Mouse (Mus musculus) MEL (cell line): ENCODE data around the gene Clca3a1. TPM values are rescaled to one million over a fixed set of nuclear protein-coding genes. Genes with fewer than 3 reads are reported as not detected.

Experiments
- DNase-seq: peaks from one replicate; pipeline ENCODE4 v3.0.0; 2011; ENCODE audit warnings: low read depth, low spot score
- H3K27ac ChIP-seq: 2 replicates; pipeline ENCODE4 v1.5.1; 2012; ENCODE audit warnings: low read depth, mild to moderate bottlenecking, control low read depth, low read length, moderate library complexity; ENCODE audit not compliant: control insufficient read depth
- H3K27me3 ChIP-seq, 2 experiments: fragments of 150-350 bp in 1 of 2; sonication (generic) in 1 of 2; 2 replicates each; pipeline ENCODE4 v1.6.1; 2012; ENCODE audit warnings: low read length in 2 of 2, mild to moderate bottlenecking in 2 of 2, improper control_type of control experiment in 1 of 2, moderate library complexity in 1 of 2; ENCODE audit not compliant: insufficient read depth in 2 of 2, control insufficient read depth in 1 of 2
- H3K36me3 ChIP-seq, 2 experiments: 2 replicates each; pipeline ENCODE4 v1.6.1; 2012 to 2014; ENCODE audit warnings: low read length in 2 of 2, improper control_type of control experiment in 1 of 2, inconsistent platforms in 1 of 2, mild to moderate bottlenecking in 1 of 2; ENCODE audit not compliant: insufficient read depth in 2 of 2, control insufficient read depth in 1 of 2
- H3K4me1 ChIP-seq, 2 experiments: fragments of 150-350 bp in 1 of 2; sonication (generic) in 1 of 2; 2 replicates each; pipeline ENCODE4 v1.6.1; 2012; ENCODE audit warnings: low read length in 2 of 2, improper control_type of control experiment in 1 of 2, mild to moderate bottlenecking in 1 of 2; ENCODE audit not compliant: insufficient read depth in 2 of 2, control insufficient read depth in 1 of 2
- H3K4me3 ChIP-seq, 2 experiments: fragments of 150-350 bp in 1 of 2; sonication (generic) in 1 of 2; 2 replicates each; pipeline ENCODE4 v1.5.1; 2012; ENCODE audit warnings: low read depth in 2 of 2, low read length in 2 of 2, mild to moderate bottlenecking in 2 of 2, moderate library complexity in 2 of 2, control low read depth in 1 of 2, improper control_type of control experiment in 1 of 2; ENCODE audit not compliant: control insufficient read depth in 1 of 2, insufficient read depth in 1 of 2
- H3K79me2 ChIP-seq: 2 replicates; pipeline ENCODE4 v1.6.1; 2012; ENCODE audit warnings: mild to moderate bottlenecking, low read length, moderate library complexity; ENCODE audit not compliant: control insufficient read depth, poor library complexity, insufficient read depth
- H3K9ac ChIP-seq: 2 replicates; pipeline ENCODE4 v1.6.1; 2012; ENCODE audit warnings: low read depth, mild to moderate bottlenecking, control low read depth, low read length, moderate library complexity; ENCODE audit not compliant: control insufficient read depth, poor library complexity, severe bottlenecking
- H3K9me3 ChIP-seq: fragments of 150-350 bp; sonication (generic); replicated peaks from 2 replicates; pipeline ENCODE4 v1.6.1; 2012; ENCODE audit warnings: mild to moderate bottlenecking, low read length, improper control_type of control experiment, moderate library complexity; ENCODE audit not compliant: insufficient read depth
- E2F4 ChIP-seq: IDR thresholded peaks from 2 replicates; pipeline ENCODE4 v1.6.1; 2011; ENCODE audit warnings: low read depth, low read length, improper control_type of control experiment, borderline replicate concordance
- EP300 ChIP-seq, 2 experiments: IDR thresholded peaks; 2 replicates each; pipeline ENCODE4 v1.6.1; 2011; ENCODE audit warnings: improper control_type of control experiment in 2 of 2, low read length in 2 of 2, low read depth in 1 of 2, mild to moderate bottlenecking in 1 of 2
- HCFC1 ChIP-seq: IDR thresholded peaks from 2 replicates; pipeline ENCODE4 v1.6.1; 2012; ENCODE audit warnings: low read depth, mild to moderate bottlenecking, inconsistent platforms, low read length, improper control_type of control experiment, moderate library complexity
- KAT2A ChIP-seq: conservative IDR thresholded peaks from 2 replicates; pipeline ENCODE4 v1.6.1; 2012; ENCODE audit warnings: low read depth, low read length, improper control_type of control experiment, inconsistent platforms
- MAZ ChIP-seq: IDR thresholded peaks from 2 replicates; pipeline ENCODE4 v1.6.1; 2012; ENCODE audit warnings: low read depth, mild to moderate bottlenecking, inconsistent platforms, low read length, improper control_type of control experiment
- MEF2A ChIP-seq: IDR thresholded peaks from 2 replicates; pipeline ENCODE4 v1.6.1; 2014; ENCODE audit warnings: low read depth, mild to moderate bottlenecking, inconsistent platforms, low read length, improper control_type of control experiment; ENCODE audit not compliant: poor library complexity, insufficient replicate concordance, severe bottlenecking; ENCODE audit errors: extremely low read depth
- MYB ChIP-seq: IDR thresholded peaks from 2 replicates; pipeline ENCODE4 v1.6.1; 2011; ENCODE audit warnings: mild to moderate bottlenecking, low read depth, low read length, improper control_type of control experiment
- MYC ChIP-seq: IDR thresholded peaks from 2 replicates; pipeline ENCODE4 v1.6.1; 2011; ENCODE audit warnings: low read depth, mild to moderate bottlenecking, low read length, improper control_type of control experiment, moderate library complexity
- NRF1 ChIP-seq: IDR thresholded peaks from 2 replicates; pipeline ENCODE4 v1.6.1; 2014; ENCODE audit warnings: low read depth, mild to moderate bottlenecking, inconsistent platforms, low read length, improper control_type of control experiment, moderate library complexity; ENCODE audit not compliant: poor library complexity, insufficient read depth, severe bottlenecking
- POLR2A ChIP-seq, 2 experiments: IDR thresholded peaks; 2 replicates each; pipeline ENCODE4 v1.6.1; 2011 to 2012; ENCODE audit warnings: low read length in 2 of 2, mild to moderate bottlenecking in 2 of 2, control low read depth in 1 of 2, improper control_type of control experiment in 1 of 2, low read depth in 1 of 2, moderate library complexity in 1 of 2; ENCODE audit not compliant: control insufficient read depth in 1 of 2, insufficient read depth in 1 of 2, poor library complexity in 1 of 2
- POLR2AphosphoS2 ChIP-seq: IDR thresholded peaks from 2 replicates; pipeline ENCODE4 v1.6.1; 2011; ENCODE audit warnings: low read length, improper control_type of control experiment
- POLR2AphosphoS5 ChIP-seq: IDR thresholded peaks from 2 replicates; pipeline ENCODE4 v1.6.1; 2012; ENCODE audit warnings: low read depth, borderline replicate concordance, mild to moderate bottlenecking, inconsistent platforms, low read length, moderate library complexity, mixed read lengths
- SIN3A ChIP-seq: IDR thresholded peaks from 2 replicates; pipeline ENCODE4 v1.6.1; 2012; ENCODE audit warnings: low read length, improper control_type of control experiment, inconsistent platforms
- SMC3 ChIP-seq: IDR thresholded peaks from 2 replicates; pipeline ENCODE4 v1.6.1; 2011; ENCODE audit warnings: low read depth, low read length, improper control_type of control experiment
- TAL1 ChIP-seq: IDR thresholded peaks from 2 replicates; pipeline ENCODE4 v1.6.1; 2012; ENCODE audit warnings: mild to moderate bottlenecking, inconsistent platforms, low read length, moderate library complexity, mixed read lengths
- TBP ChIP-seq: IDR thresholded peaks from 2 replicates; pipeline ENCODE4 v1.8.0; 2011; ENCODE audit warnings: low read depth, low read length, improper control_type of control experiment
- TCF12 ChIP-seq: IDR thresholded peaks from 2 replicates; pipeline ENCODE4 v1.6.1; 2014; ENCODE audit warnings: low read depth, mild to moderate bottlenecking, inconsistent platforms, low read length, improper control_type of control experiment, moderate library complexity
- USF1 ChIP-seq: IDR thresholded peaks from 2 replicates; pipeline ENCODE4 v1.6.1; 2014; ENCODE audit warnings: low read depth, mild to moderate bottlenecking, inconsistent platforms, low read length, improper control_type of control experiment, moderate library complexity
- USF2 ChIP-seq, 2 experiments: IDR thresholded peaks; 2 replicates each; pipeline ENCODE4 v1.6.1; 2011 to 2012; ENCODE audit warnings: improper control_type of control experiment in 2 of 2, low read length in 2 of 2, borderline replicate concordance in 1 of 2, inconsistent platforms in 1 of 2, low read depth in 1 of 2, mild to moderate bottlenecking in 1 of 2; ENCODE audit not compliant: insufficient read depth in 1 of 2
- ZC3H11A ChIP-seq: IDR thresholded peaks from 2 replicates; pipeline ENCODE4 v1.6.1; 2012; ENCODE audit warnings: low read depth, mild to moderate bottlenecking, inconsistent platforms, low read length, improper control_type of control experiment
- polyA plus RNA-seq, 2 experiments: library from polyadenylated mRNA; stranded (reverse) in 1 of 2; unstranded in 1 of 2; fragments of >175 nt in 1 of 2; fragments of >200 nt in 1 of 2; gene quantifications; 2 replicates each; pipeline versions ENCODE4 v1.2.1 to v1.2.4; 2012; ENCODE audit warnings: low replicate concordance in 2 of 2, low read depth in 1 of 2; ENCODE audit not compliant: insufficient read length in 2 of 2, insufficient read depth in 1 of 2, missing spikeins in 1 of 2
- total RNA-seq: library from RNA; depleted of rRNA; stranded (reverse); fragments of 300-350 nt; gene quantifications from 2 replicates; pipeline ENCODE4 v1.2.3, GENCODE M21; 2012

Clca3a1 gene
- total and polyA plus RNA-seq, 3 experiments = 0.12 to 0.40 TPM; not detected in 1

- TF ChIP-seq USF2 (IDR thresholded peaks at IDR 0.05; ENCODE audit: borderline replicate concordance in 1 of 2, insufficient read depth in 1 of 2, low read depth in 1 of 2, low read length in 2 of 2) (no peak), E2F4 (no peak), USF1 (no peak), MAZ (no peak)
- no peak for DNase-seq
- Histone ChIP-seq H3K27ac (no peak overlapping the region), H3K79me2 (peaks cover 14% of the 10 kb centered on the region; the same call in 1 of the 2 replicates), H3K9me3 (no peaks in the 10 kb centered on the region), H3K9ac (no peak overlapping the region), H3K4me3 (no peak overlapping the region), H3K36me3 (peaks cover 2 to 25% of the 10 kb centered on the region in 2 experiments; a peak in 3 of 4 replicates), H3K27me3 (no peaks in the 10 kb centered on the region), H3K4me1 (no peaks in the 10 kb centered on the region)
Observed at GRCm38 (mm10) chr3:144711607-144712206, 49.1 kb downstream of the Clca3a1 start.

- peaks cover 1% of the 10 kb centered on the region; the same call in 1 of the 2 replicates for H3K79me2 ChIP-seq
- H3K27me3 ChIP-seq = no peaks in the 10 kb centered on the region
- no peak overlapping the region for H3K27ac ChIP-seq
- no peaks in the 10 kb centered on the region for H3K4me1 ChIP-seq
- no peak overlapping the region for H3K9ac ChIP-seq
- TF ChIP-seq KAT2A = no peak
- TF ChIP-seq EP300 (IDR thresholded peaks at IDR 0.05; ENCODE audit: low read depth in 1 of 2, low read length in 2 of 2) = no peak
- TF ChIP-seq ZC3H11A = no peak
- no peak for TF ChIP-seq TAL1
- no peak for TF ChIP-seq SMC3
- no peak for TF ChIP-seq MYC
- no peak for TF ChIP-seq POLR2AphosphoS2
- TF ChIP-seq TCF12 = no peak
- no peak for TF ChIP-seq POLR2AphosphoS5
- TF ChIP-seq TBP = no peak
- no peak for TF ChIP-seq MYB
- no peak for TF ChIP-seq HCFC1
- no peak for TF ChIP-seq E2F4
- no peak for TF ChIP-seq MEF2A
- TF ChIP-seq MAZ = no peak
- no peak for TF ChIP-seq POLR2A (IDR thresholded peaks at IDR 0.05; ENCODE audit: control insufficient read depth in 1 of 2, insufficient read depth in 1 of 2, low read depth in 1 of 2, low read length in 2 of 2, poor library complexity in 1 of 2)
- TF ChIP-seq NRF1 = no peak
- TF ChIP-seq SIN3A = no peak
- DNase-seq = no peak
- H3K4me3 ChIP-seq = no peak overlapping the region
- H3K9me3 ChIP-seq = no peaks in the 10 kb centered on the region
- peaks cover 0 to 31% of the 10 kb centered on the region in 2 experiments; a peak in 2 of 4 replicates for H3K36me3 ChIP-seq
Observed at GRCm38 (mm10) chr3:144708612-144709011, 52.2 kb downstream of the Clca3a1 start.
